Mouse (Mus musculus) adrenal gland, adult 18-20 months (tissue): ENCODE measurements around the gene Irak4. TPM values are rescaled to one million over a fixed set of nuclear protein-coding genes. Genes with fewer than 3 reads are reported as not detected.
A peak's percentile ranks its signal among the peaks of the same experiment; 100 is the strongest.

Experiments
- DNase-seq, 2 experiments: peaks; one replicate each; pipeline ENCODE4 v3.0.0; 2021 to 2022; ENCODE audit warnings: low spot score in 2 of 2
- long read RNA-seq, 2 experiments: library from polyadenylated mRNA; stranded (forward); transcript quantifications; one replicate each; pipeline ENCODE4 v2.0.0; 2021
- total RNA-seq, 2 experiments: library from RNA; stranded (reverse); gene quantifications; 1 replicate in 1 of 2; 2 replicates in 1 of 2; pipeline ENCODE4 v1.2.3; 2021

Gene Irak4
- 10 to 100 TPM in 1 of 2 experiments, 1 to 10 TPM in 1; 9.8 to 11.1 TPM for total RNA-seq
- long read RNA-seq, experiment 1, partial matches to known transcripts: 1 of 5 reads
- long read RNA-seq, experiment 1, other reads (novel, unspliced or antisense): 4 of 5 reads
- long read RNA-seq, experiment 2, transcript Irak4-201 (12 exons, 2,831 nt): major isoform, 14 of 42 reads
- long read RNA-seq, experiment 2, partial matches to known transcripts: 3 of 42 reads
- long read RNA-seq, experiment 2, other reads (novel, unspliced or antisense): 25 of 42 reads

DNA sequence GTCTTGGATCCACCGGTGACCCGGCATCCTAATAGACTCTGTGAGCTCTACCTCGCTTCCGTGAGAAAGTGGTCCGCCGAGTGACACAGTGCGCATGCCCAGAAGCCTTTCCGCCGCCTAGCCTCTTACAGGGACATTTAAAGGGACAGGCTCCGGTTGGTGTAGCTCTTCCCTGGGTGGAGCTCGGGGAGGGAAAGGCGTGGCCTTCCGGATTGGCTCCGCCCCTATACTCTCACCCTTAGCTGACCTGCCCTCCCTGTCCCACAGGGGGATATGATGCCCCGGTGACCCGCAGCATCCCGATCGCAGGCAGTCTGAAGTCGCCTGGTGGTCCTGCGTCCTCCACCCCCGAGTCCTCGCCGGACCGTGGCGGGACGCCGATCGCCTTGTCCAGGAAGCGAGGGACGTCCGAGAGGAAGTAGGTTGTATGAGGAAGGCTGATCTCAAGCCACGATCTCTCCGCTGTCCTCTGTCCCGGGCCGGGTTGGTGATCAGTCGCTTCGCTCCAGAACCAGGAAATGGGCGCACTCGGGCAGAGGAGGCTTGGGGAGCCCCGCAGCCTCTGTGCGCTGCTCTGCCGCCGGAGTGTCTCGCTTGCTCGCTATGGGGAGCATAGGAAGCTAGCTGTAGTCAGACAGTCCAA lies at the start of gene Irak4, which contains the start of gene Pus7l:
Gene Irak4, plus strand, starts transcription at position 235 of the 643 bp plus-strand sequence.
Gene Pus7l, minus strand, starts transcription at position 139 of the 643 bp plus-strand sequence.
- DNase-seq: peak; percentile 87 to 89

DNA sequence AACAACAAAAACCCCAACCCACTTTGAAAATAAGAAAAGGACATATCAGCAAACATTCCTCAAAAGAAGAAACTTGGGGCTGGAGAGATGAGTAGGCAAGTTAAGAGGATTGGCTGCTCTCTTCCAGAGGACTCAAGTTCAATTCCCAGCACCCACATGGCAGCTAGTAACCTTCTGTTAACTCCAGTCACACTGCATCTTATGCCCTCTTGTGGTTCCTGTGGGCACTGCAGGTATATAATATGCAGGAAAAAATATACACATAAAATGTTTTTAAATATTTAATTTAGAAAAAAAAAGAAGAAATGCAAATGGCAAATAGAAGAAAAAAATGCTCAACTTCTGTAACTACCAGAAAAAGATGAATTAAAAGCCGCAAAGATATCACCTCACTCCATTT lies 49.0 kb upstream of the Irak4 start:
- no peak for DNase-seq

GRCm38 (mm10) chr15:94495936-94496335 lies 47.5 kb upstream of the Irak4 start:
- DNase-seq: no peak

DNA sequence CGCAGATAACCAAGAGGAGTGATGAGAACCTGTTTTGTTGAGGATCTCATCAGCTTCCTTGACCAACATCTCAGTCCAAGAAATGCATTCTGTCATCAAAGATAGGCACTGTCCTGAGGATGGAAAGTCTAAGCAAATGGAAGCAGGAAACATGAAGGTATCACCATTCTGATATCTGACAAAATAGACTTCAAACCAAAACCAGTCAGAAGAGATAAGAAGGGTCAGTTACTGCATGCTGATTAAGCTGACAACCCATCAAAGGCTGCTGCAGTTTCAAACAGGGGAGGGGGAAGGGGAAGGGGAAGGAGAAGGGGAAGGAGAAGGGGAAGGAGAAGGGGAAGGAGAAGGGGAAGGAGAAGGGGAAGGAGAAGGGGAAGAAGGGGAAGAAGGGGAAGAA lies 44.2 kb upstream of the Irak4 start:
- no peak for DNase-seq

DNA sequence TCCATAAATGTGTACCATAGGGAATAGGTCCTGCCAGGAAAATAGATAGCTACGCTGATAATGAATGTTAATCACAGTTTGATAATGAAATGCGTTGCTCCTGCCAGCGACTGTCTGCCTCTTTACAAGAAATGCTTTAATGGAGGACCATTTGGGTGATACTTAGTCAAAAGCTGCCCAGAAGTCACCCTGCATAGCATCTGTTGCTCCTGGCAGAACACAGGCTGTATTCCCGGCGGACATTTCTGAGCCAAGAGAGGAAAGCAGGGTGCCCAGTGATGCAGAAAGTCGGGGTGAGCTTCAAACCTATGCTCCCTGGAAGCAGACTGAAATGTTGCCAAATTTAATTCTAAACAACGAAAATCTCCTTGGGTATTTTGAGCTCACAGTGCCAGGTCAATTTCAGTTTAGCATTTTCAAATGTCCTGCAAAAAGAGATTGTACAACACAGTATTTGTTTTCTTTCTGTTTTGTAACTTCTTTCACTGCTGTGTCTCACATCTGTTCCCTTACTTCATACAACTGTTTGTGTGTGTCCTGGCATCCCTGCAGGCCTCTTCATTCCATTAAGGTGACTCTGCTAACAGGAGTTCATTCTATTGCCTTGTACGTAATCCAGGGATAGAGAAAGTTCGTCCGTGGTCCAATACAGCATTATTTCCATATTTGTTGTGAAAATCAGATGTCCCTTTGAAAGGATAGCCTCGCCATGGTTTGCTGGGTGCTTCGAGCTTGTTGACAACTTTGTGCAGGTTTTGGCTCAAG lies 39.8 kb upstream of the Irak4 start:
- no peak for DNase-seq

DNA sequence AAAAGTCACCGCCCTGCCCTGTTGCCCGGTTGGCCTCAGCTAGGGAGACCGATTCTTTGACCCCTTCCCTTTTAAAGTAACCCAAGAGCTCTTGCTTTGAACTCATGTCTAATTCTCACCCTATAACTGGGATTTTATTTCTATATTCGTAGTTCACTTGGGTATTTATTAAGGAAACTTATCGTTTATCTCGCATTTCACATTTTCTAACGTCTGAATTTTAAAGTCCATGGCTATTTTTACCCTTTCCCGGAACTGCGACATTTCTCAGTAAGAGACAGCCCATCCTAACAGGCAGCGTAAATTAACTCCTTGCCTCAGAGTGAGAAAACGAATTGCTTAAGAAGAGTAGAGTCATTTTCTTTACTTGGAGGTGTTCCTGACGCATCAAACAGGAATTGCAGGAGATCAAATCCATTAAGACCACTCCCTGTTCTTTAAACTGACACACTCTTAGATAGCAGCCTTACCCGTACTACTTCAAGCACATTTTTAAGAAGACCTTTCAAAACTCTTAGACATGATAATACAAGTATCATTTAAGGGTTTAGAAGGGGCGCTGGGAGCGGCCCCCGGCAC lies 25.4 kb upstream of the Irak4 start:
- no peak for DNase-seq

DNA sequence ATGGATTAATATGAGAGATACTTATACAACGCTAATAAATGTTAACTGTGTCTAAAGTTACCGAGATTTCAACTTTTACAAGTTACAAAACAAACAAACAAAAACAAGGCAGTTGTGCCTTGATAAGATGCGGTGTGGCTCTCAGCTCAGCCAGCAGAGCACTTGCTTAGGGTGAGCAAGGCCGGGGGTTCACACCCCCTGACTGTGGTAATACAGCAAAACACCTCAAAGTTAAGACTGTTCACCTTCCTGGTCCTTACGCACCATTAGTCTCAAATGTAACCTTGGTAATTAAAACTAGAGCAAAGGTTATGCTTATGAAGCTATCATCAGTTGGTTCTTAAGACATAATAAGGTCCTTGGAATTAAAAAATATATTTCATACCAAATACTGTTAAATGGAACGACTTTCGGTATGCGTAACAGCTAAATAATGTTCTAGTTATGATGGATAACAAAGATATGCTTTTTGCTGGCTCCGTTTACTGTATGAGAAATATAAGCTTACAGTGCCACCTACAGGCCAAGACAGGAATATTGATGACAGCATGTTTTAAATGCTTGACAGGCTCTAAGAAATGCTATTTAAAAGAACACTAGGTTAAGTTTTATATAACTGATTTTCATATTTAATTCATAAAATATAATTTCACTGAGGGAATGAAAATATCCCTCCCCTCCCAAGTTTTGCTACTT lies 23.1 kb upstream of the Irak4 start:
- no peak for DNase-seq

DNA sequence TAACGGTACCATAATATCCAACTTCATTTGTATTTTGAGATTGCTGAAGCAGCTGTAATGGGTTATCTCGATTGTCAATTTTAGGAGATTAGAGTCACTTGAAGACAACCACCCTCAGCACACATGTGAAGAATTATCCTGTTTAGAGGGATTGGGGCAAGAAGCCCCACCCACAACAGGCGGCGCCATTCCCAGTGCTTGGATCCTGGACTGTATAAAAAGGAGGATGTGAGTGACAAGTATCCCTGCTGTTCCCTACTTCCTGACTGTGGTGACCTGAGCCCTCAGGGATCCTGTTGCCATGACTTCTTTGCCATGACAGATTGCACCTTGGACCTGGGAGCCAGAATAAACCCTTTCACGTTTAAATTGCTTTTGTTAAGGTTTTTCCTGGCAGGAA lies 22.5 kb upstream of the Irak4 start:
- no peak for DNase-seq

- DNase-seq: peak in 1 of 2 experiments; percentile 17
Observed at GRCm38 (mm10) chr15:94523251-94523650, 20.2 kb upstream of the Irak4 start.

- DNase-seq: no peak
Observed at GRCm38 (mm10) chr15:94524956-94525355, 18.5 kb upstream of the Irak4 start.

DNA sequence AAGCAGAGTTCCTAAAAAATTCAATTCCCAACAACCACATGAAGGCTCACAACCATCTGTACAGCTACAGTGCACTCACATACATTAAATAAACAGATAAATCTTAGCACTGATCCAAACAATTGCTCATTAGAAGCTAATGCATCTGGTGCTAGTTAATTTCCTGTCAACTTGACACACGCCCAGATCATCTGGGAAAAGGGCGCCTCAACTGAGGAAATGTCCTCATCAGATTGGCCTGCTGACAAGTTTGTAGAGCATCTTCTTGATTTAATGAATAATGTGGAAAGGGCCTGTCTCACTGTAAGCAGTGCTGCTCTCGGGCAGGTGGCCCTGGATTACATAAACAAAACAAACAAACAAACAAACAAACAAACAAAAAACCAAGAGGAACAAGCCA lies 12.9 kb upstream of the Irak4 start:
- DNase-seq: no peak

GRCm38 (mm10) chr15:94532306-94532705 lies 11.1 kb upstream of the Irak4 start:
- DNase-seq: no peak

DNA sequence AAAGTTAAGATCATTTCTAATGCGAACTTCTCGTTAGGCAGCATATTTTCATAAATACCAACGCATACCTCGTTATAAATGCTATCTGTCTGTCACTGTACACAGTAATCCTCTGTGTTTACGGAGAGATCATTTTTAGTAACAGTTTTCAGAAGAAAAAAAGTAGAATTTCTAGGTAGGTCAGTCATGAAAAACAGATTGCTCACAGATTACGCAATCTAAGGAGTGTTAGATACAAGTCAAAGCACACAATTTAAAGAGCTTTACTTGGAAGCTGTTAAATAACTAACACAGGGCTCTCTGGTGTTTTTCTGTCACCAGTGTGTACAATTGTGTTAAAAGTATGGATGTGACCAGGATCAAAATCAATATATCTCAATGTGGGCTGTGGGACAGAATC lies 10.5 kb upstream of the Irak4 start:
- DNase-seq: no peak

DNA sequence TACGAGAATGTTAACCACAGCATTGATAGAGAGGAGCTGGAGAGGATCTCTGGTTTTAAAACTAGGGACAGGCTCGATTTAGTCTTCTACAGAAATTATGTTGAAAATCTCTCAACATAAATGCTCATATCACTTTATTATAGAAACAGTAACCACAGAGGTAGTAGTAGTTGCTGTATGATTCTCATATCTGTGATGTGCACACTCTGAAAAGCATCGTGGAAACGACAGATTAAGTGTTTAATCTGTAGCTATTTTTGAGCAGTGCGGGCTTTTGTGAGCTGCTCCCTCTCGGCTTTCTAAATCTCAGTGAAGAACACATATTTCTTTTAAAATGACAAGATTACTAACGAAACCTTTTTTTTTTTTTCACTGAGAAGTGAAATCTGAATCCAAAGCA lies 7.9 kb upstream of the Irak4 start:
- DNase-seq: no peak

DNA sequence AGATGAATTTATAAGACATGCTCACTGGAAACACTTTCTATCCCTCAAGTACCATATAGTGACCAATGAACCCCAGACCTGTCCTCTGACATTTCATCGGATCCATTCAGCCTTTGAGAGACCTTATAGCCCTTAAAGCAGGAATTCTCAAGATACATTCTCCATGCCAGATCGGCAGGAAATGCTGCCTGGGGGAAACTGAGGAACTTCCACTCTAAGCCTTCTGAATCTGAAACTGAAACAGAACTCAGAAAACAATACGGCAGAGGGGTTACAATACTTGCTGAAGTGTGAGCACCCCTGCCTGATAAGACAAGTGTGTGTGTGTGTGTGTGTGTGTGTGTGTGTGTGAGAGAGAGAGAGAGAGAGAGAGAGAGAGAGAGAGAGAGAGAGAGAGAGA lies 4.1 kb upstream of the Irak4 start:
- no peak for DNase-seq

DNA sequence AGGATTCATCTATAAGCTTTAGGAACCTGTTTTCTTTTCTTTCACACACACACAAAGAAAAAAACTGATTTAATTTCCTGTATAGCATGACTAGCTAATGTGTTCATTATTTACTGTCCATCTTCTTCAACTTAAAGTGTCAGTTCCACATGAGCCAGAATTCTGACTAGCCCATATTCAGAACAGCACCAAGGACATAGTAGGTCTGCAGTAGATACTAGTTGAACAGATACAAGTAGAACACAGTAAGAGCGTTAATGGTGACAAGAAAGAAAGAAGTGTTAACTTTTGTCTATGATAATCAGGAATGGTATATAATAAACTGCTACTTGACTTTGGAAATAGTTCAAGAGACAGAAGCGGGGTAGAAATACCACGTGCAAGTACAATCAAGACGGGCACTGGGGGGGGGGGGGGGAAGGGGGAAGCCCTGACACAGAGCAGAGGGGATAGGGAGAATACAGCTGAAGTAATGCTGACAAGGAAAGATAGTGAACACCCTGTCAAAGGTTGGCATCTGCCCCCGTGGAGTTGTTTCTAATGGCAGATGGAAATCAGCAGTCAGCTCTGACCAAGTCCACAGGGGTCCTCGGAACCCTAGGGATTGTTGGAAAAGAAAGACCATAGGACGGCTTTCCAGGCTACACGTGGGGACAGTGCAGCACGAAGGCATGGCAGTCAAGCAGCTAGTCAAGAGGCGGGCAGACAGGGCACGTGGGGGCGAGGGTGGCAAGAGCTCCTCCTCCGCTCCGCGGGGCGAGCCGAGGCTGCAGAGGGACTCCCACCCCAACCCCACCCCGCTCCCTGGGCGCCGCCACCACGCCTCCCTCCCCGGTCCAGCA lies 655 bp upstream of the Irak4 start:
- no peak for DNase-seq

- DNase-seq: no peak
Observed at GRCm38 (mm10) chr15:94544052-94544636, 701 bp downstream of the Irak4 start.

- DNase-seq: no peak
Observed at GRCm38 (mm10) chr15:94544844-94545243, 1.4 kb downstream of the Irak4 start.

- DNase-seq: no peak
Observed at GRCm38 (mm10) chr15:94553536-94553935, 10.1 kb downstream of the Irak4 start.

DNA sequence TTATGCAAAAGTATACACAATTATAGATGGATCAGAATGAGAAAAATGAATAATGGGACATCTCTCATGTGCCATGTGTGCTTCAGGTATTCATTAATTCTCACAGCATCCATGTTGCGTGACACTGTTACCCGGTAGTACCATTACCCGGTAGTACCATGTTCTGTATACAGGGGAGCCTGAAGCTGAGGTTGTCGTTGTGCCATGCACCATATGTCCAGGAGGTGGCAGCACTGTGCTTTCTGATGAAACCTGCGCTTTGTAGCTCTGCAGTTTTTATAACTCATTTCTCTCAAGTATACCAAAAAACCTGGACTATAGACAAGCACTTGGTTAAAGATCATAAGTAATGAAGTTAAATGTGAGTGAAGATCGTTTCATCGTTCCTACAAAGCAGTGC lies 14.0 kb downstream of the Irak4 start:
- peak; percentile 86 to 88 for DNase-seq
